Mouse (Mus musculus) heart, postnatal 36 days (tissue): ENCODE measurements at regions not wholly inside any gene's neighbourhood (a gene's known extent, or its start where the extent isn't known, plus 50 kb on each side); places are given as distances from the start of the nearest gene placed in this dataset.

Source experiments
- DNase-seq, 2 experiments: peaks; one replicate each; pipeline ENCODE4 v3.0.0; 2021 to 2022
- intact Hi-C: fragments of 180-260 bp; cut with DNase I; formaldehyde crosslinking; loops from one replicate; pipeline ENCODE4 v1.15.1; 2025

DNA sequence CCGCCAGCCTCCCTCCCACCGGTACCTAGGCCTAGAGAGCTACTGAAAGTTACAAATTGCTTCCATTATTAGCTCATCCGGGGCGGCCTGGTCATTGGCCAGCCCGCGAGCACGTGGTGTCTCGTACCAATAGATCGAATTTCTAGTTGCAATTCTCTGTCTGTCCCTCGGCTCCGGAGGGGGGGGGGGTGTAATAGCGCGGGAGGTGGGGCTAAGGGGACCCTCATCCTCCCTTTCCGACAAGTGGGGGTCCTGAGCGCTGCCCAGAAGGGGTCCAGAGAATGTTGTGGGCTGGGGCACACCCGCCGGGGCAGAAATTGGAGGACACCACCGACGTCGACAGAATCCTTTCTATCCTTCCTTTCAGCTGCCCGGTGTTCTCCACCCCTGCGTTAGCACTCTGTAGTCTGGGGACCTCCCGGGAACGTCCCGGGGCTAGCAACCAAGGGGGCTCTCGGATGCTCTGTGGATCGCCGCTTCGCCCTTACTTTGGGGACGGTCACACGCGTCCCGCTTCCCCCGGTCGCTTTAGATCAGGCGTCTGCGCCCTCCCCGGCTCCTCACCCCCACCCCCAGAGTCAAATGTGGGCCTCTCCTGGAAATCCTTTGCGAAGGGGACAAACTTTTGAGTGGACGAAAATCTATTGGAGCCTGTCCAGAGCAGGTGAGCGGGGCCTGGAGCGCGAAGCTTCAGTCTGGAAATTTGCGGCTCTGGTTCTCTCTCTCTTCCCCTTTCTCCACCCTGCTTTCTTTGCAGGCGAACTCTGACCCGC, 64.6 kb downstream of the Smug1 start:
- no peak for DNase-seq
- intact Hi-C loops, result loop anchor here (10.0 kb wide), 1 partner anchor 337 kb away; no protein-coding TSS in a partner anchor

DNA sequence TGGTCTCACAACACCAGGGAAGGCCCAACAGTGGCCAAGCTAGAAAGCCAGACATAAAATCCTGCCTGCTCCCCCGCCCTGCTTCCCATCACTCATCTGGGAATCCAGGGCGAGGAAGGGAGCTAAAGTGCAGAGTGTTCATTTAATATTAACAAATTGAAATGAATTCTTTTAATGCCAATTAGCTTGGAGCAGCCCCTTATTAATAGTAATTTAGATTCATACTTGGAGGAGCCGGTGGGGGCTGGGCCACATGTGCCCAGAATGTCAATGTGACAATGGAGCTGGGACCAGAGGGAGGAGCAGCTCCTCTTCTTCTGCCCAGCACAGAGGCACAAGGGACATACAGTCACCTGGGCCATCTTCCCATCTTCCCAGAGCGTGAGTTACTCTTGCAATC, 66.8 kb downstream of the Smug1 start:
- no peak for DNase-seq
- intact Hi-C loops, result loop anchor here (10.0 kb wide), 1 partner anchor 335 kb away; no protein-coding TSS in a partner anchor

DNA sequence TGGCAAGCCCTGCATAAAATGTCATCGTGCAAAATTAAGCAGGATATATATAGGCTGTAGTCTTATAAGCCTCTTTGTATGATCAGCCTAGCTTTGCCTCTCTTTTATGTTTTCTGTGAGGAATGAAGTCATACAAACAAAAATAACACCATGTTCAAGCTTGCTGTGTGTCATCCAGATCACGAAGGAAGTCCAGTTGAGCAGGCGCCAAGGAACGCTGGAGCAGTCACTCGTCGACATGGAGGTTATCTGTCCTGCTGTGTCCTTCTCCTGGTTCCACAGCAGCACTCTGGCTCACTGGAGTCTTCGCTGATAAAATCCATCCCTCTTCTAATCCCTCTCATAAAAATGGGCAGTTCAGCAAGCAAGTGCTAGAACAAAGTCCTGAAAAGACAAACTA, 72.4 kb downstream of the Smug1 start:
- intact Hi-C loops, result no loop called here
- peak; percentile 64 to 72 for DNase-seq

DNA sequence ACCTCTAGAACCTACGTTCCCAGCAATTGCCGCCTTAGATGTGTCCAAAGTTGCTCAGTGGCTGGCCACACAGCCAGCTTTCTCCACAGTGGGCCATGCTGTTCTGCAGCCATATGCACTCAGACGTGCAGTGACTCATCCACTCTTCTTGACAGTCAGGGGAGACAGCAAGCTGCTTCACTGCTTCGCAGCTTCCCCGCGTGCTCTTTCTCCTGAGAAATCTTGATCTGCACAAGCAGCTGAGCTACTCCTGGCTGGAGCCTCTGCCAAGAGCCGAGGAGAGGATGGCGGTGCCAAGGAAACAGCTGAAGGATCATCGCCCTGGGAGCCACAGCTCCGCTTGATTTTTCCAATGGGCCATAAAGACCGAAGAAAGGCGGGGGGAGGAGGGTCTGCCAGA, 73.2 kb downstream of the Smug1 start:
- no peak for DNase-seq
- intact Hi-C loops, result no loop called here

DNA sequence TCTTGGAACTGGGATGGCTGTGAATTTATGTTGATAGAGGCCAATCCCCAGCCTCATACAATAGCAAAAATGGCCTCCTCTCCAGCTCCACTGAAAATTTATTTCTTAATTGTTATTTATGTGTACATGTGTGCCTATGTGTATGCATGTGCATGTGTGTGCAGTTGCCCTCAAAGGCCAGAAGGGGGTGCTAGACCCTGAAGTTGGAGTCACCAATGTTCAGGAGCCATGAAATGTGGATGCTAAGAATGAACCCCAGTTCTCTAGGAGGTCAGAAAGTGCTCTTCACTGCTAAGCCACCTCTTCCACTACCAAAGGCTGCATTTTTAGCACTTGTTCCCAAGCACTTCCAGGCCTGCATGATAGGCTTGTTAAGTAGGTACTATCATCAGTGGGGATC, 73.8 kb downstream of the Hoxc4 start:
- intact Hi-C loops, result no loop called here
- no peak for DNase-seq

DNA sequence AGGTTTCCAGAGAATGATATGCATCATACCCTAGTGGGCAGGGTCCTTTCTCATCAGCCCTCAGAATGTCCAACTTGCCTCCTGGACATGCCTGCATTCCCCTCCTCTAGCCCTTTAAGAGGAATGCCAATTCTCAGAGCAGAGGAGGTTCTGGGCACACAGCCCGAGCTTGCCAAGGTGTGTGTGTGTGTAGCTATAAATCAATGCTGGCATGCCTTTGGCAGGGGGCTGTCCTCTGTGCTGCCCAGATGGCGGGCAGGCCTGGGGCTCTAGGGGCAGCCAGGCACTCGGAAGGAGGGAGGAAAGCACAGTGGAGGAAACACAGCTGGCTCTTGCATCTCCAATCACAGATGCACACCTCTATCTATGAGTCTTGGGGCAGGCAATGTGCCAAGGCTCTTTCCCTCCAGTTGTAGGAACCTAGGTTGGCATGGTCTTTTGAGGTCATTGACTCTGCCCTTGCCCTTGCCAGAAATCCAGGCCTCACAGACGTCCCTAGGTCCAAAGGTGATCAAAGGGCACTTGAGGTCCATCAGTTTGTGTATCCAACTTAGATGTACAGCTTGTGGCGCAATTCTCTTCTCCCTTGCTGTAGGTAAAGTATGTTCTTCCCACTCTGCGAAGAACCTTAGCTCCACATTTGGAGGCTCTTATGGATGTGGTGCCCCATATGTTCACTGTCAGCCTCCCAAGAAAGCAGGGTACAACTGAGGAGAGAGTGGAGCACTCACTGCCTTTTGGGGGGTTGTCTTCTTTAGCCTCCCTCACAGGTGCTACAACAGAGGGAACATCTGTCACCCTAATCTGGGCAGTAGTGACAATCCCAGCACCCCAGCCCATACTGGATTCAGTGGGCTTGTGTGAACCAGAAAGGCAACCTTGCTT, 71.8 kb downstream of the Hoxc4 start:
- intact Hi-C loops, result no loop called here
- DNase-seq, result no peak

DNA sequence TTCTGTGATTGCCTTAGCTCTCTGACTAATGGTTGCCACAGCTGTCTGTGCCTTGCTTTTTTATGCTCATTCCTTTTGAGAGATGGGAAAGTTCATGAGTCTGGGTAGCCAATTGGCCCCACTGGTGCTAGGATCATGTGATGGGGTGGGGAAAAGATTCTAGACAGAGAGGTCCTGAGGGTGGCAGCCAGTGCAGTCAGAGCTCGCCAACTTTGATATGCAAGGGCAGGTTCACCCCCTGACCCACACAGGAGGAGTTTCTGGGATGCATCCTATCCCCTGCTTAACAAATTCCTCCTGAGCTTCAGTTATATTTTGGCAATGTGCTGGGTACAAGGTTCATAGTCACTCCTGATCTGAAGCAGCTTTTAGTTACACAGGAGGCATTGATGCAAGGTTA, 71.1 kb downstream of the Hoxc4 start:
- intact Hi-C loops, result no loop called here
- DNase-seq, result no peak

DNA sequence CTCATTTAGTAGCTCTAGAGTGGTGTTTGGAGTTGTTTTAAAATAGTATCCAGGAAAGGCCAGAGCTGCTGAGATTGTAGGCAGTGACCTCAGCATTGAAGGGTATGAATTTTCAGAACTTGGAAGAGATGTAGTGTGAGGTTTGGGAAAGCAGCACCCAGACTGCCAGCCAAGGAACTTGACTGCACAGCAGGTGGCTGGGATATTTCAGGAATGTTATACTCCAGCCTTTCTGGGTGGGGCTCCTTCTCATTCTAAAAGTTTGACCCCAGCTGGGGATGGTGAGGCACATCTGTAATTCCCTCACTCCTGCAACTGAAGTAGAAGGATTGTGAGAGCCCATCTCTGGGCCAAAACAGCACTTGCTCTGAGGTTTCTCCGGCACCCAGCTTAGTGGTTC, 70.7 kb downstream of the Hoxc4 start:
- intact Hi-C loops, result no loop called here
- DNase-seq, result no peak

DNA sequence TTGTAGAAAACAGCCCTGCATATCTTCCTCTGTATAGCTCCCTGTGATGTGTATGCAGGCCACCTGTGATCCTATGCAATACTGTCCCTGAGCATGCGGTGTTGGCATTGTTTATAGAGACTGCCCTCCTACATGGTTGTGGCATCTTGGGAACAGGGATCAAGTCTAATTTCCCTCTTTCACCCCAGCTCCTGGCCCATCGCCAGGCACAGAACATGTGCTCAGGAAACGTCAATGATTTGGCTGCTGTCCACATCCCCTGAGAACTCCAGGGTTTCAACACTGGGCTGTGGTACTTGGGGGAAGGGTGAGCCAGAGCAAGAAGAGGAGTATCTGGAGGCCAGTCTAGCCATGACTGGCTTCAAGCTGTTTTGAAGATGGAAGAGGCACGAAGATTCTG, 68.5 kb downstream of the Hoxc4 start:
- intact Hi-C loops, result no loop called here
- peak; percentile 53 to 54 for DNase-seq

DNA sequence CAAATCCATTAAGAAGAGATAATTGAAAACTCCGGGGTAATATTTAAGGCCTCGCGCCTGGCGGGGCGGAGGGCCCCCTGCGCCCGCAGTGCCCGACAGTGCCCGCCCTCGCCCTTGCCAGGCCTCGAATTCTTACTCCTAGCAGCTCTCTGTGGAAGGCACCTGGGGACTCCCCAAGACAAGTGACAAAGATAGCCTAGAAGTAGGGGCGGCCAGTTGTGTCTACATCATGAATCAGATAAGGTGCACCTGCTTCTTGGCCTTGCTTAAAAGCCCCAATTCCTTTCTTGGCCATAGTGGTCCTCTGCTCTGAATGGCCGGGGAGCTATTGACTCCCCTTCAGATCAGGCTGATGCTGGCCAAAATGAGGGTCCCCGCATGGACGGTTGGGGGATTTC, 67.9 kb downstream of the Hoxc4 start:
- DNase-seq, result no peak
- intact Hi-C loops, result no loop called here
